Mouse (Mus musculus): ENCODE measurements at regions not wholly inside any gene's neighbourhood (a gene's known extent, or its start where the extent isn't known, plus 50 kb on each side); places are given as distances from the start of the nearest gene placed in this dataset.

- TF ChIP-seq CTCF (IDR thresholded peaks at IDR 0.05; ENCODE audit: low read depth) (0 out of 2 replicates have a peak, but pooled peaks have one; percentile 7), EP300 (IDR thresholded peaks at IDR 0.05; ENCODE audit: low read depth) (no peak)
These were observed 352.8 kb downstream of the Dad1 start for GRCm38 (mm10) chr14:53901103-53901502.
